Mouse (Mus musculus): ENCODE measurements around the gene Adcy10. TPM values are rescaled to one million over a fixed set of nuclear protein-coding genes. Genes with fewer than 3 reads are reported as not detected.

Adcy10 gene
- total and polyA plus RNA-seq, 3 experiments = 0.19 to 1.8 (median 0.45) TPM

DNA sequence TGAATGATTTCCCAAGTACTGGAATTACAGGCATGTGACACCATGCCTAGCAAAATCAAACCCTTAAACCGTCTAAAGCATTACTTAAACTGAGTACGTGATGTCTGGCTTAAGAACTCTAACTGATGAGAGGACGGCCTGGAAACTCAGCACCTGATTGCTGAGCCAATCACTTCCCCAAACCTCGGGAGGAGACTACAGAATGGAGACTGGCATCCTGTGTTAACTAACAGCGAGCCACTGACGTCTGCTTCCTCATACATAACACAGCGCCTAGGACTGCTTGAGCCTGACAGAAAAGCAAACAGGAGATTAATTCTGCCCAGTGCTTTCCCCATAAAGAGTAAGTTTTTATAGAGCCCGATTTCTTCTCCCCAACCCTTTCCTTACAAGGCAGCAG lies 119.2 kb downstream of the Adcy10 start:
- DNase-seq = no peak

GRCm38 (mm10) chr1:165605108-165605507 lies 120.1 kb downstream of the Adcy10 start:
- DNase-seq = no peak

- no peak for DNase-seq
Observed at GRCm38 (mm10) chr1:165605774-165606173, 120.8 kb downstream of the Adcy10 start.

GRCm38 (mm10) chr1:165608904-165609303 lies 123.9 kb downstream of the Adcy10 start:
- DNase-seq = no peak

- no peak for DNase-seq
Observed at GRCm38 (mm10) chr1:165609495-165610320, 124.7 kb downstream of the Adcy10 start.

DNA sequence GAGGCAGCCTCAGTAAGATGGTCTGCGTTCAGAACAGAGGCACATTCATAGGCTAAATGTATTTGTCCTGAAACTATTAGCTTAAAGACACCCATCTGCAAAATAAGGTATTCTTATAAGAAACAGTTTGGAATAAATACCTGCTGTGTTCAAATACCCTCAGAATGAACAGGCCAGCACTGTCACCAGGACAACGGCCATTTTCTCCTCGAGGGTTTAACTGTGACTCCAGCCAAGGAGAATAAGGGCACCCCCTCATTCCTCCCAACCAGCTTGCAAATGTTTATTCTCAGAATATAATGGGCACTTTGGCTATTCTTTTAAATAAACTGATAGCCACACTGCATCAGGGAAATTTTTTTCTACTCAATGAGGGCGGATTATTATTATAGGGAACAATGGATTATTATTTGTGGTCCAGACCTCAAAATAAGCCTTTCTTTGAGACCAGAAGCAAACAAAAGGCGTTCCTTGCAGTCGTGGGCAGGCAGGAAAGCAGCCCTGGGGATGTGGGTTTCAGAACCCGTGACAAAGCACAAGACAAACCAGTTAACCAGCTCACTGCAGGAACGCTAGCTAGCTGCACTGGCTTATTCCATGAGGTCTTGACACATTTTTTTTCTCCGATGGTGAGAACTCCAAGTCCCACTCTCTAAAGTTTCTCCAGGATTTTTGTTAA lies 125.5 kb downstream of the Adcy10 start:
- DNase-seq = no peak

DNA sequence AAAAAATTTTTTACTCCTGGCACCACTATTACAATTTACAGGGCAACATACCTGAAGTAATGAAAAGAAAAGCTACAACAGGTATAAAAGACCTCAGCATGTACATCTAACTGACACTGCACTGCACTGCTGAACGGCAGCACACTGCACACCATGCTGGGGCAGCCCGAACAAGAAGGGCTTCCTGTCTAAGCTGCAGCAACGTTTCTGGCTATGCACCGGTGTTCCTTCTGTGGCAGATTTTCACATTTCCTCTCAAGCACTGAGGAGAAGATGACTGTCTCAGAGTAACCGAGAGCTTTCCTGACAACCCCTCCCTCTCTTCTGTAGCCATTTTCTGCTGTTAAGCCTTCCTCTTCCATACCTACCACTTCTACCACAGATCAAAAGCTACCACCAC lies 127.7 kb downstream of the Adcy10 start:
- no peak for DNase-seq

- DNase-seq = no peak
Observed at GRCm38 (mm10) chr1:165613926-165614325, 128.9 kb downstream of the Adcy10 start.

- no peak for DNase-seq
Observed at GRCm38 (mm10) chr1:165614793-165615192, 129.8 kb downstream of the Adcy10 start.

GRCm38 (mm10) chr1:165616652-165617051 lies 131.7 kb downstream of the Adcy10 start:
- DNase-seq = no peak

GRCm38 (mm10) chr1:165617166-165617891 lies 132.3 kb downstream of the Adcy10 start:
- DNase-seq = peak; percentile 64

DNA sequence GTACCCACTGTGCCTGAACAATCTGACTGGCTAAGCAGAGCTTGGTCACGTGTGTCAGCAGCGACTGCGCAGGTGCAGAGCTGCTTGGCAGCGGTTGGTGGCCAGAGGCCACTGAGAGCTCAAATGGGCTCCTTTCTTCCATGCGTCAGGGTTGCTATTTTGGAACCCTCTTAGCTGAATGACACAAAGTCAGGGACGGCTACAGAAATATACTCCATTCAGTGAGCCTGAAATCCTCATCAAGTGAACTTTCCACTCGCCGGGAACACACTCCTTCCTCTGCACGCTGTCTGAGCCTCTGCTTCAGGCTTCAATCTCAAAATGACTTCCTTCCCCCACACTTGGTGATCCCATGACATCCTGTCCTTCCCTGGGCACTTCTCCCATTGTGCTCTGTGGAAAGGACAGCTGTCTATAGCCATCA lies 133.2 kb downstream of the Adcy10 start:
- DNase-seq = peak; percentile 51

DNA sequence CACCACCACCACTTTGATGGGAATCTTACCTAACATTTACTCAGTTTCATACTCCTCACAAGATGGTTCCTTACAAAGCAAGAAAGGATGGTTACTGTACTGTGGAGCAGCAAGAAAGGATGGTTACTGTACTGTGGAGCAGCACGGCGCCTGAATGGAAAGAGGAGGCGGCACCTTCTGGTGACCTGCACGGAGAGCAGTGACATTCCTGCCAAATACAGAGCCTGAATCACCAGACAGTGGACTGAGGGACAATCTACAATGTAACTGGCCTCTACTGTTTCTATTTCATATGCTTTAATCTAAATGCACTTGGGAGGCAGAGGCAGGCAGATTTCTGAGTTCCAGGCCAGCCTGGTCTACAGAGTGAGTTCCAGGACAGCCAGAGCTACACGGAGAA lies 140.1 kb downstream of the Adcy10 start:
- no peak for DNase-seq

DNA sequence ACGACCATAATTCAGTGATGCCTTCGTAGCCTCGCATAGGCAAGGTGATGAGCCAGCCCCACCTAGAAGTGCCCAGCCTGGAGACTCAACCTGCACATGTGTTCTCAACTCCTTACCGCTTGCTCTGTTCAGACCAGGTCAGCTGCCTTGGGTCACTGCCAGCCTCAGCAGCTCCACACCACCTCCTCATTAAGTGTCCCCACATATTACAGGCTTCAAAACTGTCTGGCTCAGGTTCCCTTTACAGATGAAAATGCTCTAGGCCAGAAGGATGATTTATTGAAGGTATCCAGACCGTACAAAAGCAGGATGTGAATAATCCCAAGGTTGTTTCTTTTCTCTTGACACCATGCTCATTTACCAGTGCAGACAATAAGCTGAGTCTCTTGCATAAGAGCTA lies 140.9 kb downstream of the Adcy10 start:
- no peak for DNase-seq

Other genes with a start within 250 kb of the Adcy10 start
- gene Tiprl, start 248.2 kb upstream of the Adcy10 start, total RNA-seq (2021) = 10 to 100 TPM; 45.0 to 46.3 TPM
- 32.6 and 44.9 TPM in 2 replicates for gene Tiprl, start 248.2 kb upstream of the Adcy10 start, polyA plus RNA-seq (2012; rRNA removed)
- 1 to 10 TPM in 1 of 2 experiments, under 1 TPM in 1; 0.58 to 1.1 TPM for gene Gpr161, start 189.4 kb upstream of the Adcy10 start, total RNA-seq (2021)
- 0.71 and 0.75 TPM in 2 replicates for gene Gpr161, start 189.4 kb upstream of the Adcy10 start, polyA plus RNA-seq (2012; rRNA removed)
- 10 to 100 TPM; 31.7 to 34.3 TPM for gene Dcaf6, start 24.7 kb upstream of the Adcy10 start, total RNA-seq (2021)
- gene Dcaf6, start 24.7 kb upstream of the Adcy10 start, polyA plus RNA-seq (2012; rRNA removed) = 23.2 and 27.9 TPM in 2 replicates
- gene Mpc2, start 24.5 kb upstream of the Adcy10 start, total RNA-seq (2021) = 100 to 1,000 TPM; 166 to 287 TPM
- gene Mpc2, start 24.5 kb upstream of the Adcy10 start, polyA plus RNA-seq (2012; rRNA removed) = 194 and 215 TPM in 2 replicates
- 10 to 100 TPM; 14.1 to 21.5 TPM for gene Mpzl1, start 149.4 kb downstream of the Adcy10 start, total RNA-seq (2021)
- gene Mpzl1, start 149.4 kb downstream of the Adcy10 start, polyA plus RNA-seq (2012; rRNA removed) = 12.8 and 12.9 TPM in 2 replicates
- gene Rcsd1, start 224.6 kb downstream of the Adcy10 start, total RNA-seq (2021) = 10 to 100 TPM; 13.5 to 16.0 TPM
- 4.4 and 4.9 TPM in 2 replicates for gene Rcsd1, start 224.6 kb downstream of the Adcy10 start, polyA plus RNA-seq (2012; rRNA removed)

Data from adrenal gland, adult 2 months (tissue).